Mouse (Mus musculus) hindbrain, embryonic 10.5 days (tissue): ENCODE measurements around the gene 1700008O03Rik. TPM values are rescaled to one million over a fixed set of nuclear protein-coding genes. Genes with fewer than 3 reads are reported as not detected.

ENCODE experiments used
- polyA plus RNA-seq: library from polyadenylated mRNA; unstranded; fragments of >200 nt; fragmentation: Nextera tagmentation; extraction: Ambion mirVana; gene quantifications from 2 replicates; pipeline ENCODE4 v1.2.1, GENCODE M21; 2016

1700008O03Rik gene
- polyA plus RNA-seq, 1 experiment from 2014 or later = 2.7 TPM

Other genes starting within 250 kb of the 1700008O03Rik start
- gene Klk1b16, start 249.1 kb downstream of the 1700008O03Rik start, polyA plus RNA-seq = not detected in 2 replicates
- not detected in 2 replicates for gene Klk1b24, start 197.6 kb downstream of the 1700008O03Rik start, polyA plus RNA-seq
- not detected in 2 replicates for gene Klk1b3, start 187.6 kb downstream of the 1700008O03Rik start, polyA plus RNA-seq
- not detected in 2 replicates for gene Klk1b4, start 178.4 kb downstream of the 1700008O03Rik start, polyA plus RNA-seq
- not detected in 2 replicates for gene Klk1b5, start 169.9 kb downstream of the 1700008O03Rik start, polyA plus RNA-seq
- not detected in 2 replicates for gene Klk1, start 160.5 kb downstream of the 1700008O03Rik start, polyA plus RNA-seq
- 0.10 TPM in 1 of 2 replicates, not detected in the other for gene Gm36864, start 149.6 kb downstream of the 1700008O03Rik start, polyA plus RNA-seq
- gene 1700028J19Rik, start 139.1 kb downstream of the 1700008O03Rik start, polyA plus RNA-seq = 1.0 and 1.5 TPM in 2 replicates
- gene 2410002F23Rik, start 139.1 kb downstream of the 1700008O03Rik start, polyA plus RNA-seq = 173 and 174 TPM in 2 replicates
- 0.09 and 0.12 TPM in 2 replicates for gene Acp4, start 128.4 kb downstream of the 1700008O03Rik start, polyA plus RNA-seq
- not detected in 2 replicates for gene Gm15517, start 124.4 kb downstream of the 1700008O03Rik start, polyA plus RNA-seq
- 1.8 and 2.1 TPM in 2 replicates for gene Clec11a, start 78.9 kb downstream of the 1700008O03Rik start, polyA plus RNA-seq
- gene Shank1, start 75.6 kb downstream of the 1700008O03Rik start, polyA plus RNA-seq = 1.2 and 4.6 TPM in 2 replicates
- 2.7 and 3.0 TPM in 2 replicates for gene Syt3, start 1.7 kb downstream of the 1700008O03Rik start, polyA plus RNA-seq
- gene Lrrc4b, start 43.2 kb upstream of the 1700008O03Rik start, polyA plus RNA-seq = 1.7 and 4.4 TPM in 2 replicates
- gene Aspdh, start 79.6 kb upstream of the 1700008O03Rik start, polyA plus RNA-seq = 0.78 and 1.8 TPM in 2 replicates
- gene Josd2, start 82.2 kb upstream of the 1700008O03Rik start, polyA plus RNA-seq = 86.2 and 89.2 TPM in 2 replicates
- gene Emc10, start 110.7 kb upstream of the 1700008O03Rik start, polyA plus RNA-seq = 102 and 122 TPM in 2 replicates
- gene Fam71e1, start 110.8 kb upstream of the 1700008O03Rik start, polyA plus RNA-seq = 17.1 and 20.5 TPM in 2 replicates
- 0.10 and 0.12 TPM in 2 replicates for gene Mybpc2, start 138.8 kb upstream of the 1700008O03Rik start, polyA plus RNA-seq
- gene Spib, start 146.3 kb upstream of the 1700008O03Rik start, polyA plus RNA-seq = 0.09 TPM in 1 of 2 replicates, not detected in the other
- gene Pold1, start 163.0 kb upstream of the 1700008O03Rik start, polyA plus RNA-seq = 133 and 161 TPM in 2 replicates
- gene Nr1h2, start 168.1 kb upstream of the 1700008O03Rik start, polyA plus RNA-seq = 83.2 and 94.9 TPM in 2 replicates
- gene Napsa, start 186.6 kb upstream of the 1700008O03Rik start, polyA plus RNA-seq = 0.38 and 0.86 TPM in 2 replicates
- 1.3 and 1.5 TPM in 2 replicates for gene Kcnc3, start 204.8 kb upstream of the 1700008O03Rik start, polyA plus RNA-seq